Mouse (Mus musculus): ENCODE results near the gene Epha7.
A peak's percentile ranks its signal among the peaks of the same experiment; 100 is the strongest.

The Epha7 gene

DNA sequence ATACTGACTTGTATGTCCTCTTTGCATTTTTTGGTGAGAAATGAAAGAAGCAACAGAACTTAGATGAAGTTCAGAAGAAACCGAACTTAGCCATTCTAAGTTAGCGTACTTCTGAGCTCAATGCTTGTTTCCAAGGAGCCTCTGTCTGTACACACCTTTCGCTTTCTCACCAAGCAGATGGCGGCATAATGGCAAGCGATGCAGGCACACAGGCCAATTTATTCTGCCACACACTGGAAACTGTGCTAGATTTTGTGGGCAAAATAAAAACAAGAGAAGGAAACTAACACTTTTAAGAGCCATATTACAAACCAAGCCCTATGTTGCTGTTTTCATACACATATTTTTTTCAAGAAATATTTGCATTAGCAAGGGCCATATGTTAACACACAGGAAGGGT is 88.6 kb downstream of the Epha7 start:
- DNase-seq = peak; percentile 53 to 59

DNA sequence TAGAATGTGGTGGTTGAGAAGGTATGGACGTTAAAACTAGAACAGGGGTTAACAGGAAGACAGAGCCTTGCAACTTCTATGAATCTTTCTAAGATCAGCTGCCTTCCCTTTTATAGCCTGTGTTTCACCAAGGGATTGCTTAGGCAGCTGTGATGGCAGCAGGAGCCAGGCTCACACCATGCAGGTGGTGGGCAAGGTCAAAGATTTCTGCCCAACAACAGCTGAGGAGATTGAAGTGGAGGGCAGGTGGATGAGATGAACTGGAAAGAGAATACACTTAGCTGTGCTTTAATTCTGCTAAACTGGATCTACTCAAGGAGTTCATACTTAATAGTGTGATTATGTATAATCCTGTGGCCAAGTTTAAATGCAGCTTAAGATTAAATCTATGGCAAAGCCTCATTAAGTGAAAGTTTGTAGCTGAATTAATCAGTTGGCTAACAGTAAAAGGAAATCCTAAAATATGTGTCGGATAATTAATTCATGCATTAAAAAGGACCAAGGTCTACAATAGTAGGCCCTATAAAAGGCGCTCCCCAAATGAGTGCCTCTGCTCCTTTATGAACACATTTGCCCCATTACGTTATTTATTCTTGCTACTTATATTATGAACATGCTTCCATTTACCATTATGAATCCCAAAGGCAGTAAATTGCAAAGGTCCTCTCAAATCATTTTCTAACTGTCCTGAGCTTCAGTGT is 89.2 kb downstream of the Epha7 start:
- peak; percentile 51 to 63 for DNase-seq

DNA sequence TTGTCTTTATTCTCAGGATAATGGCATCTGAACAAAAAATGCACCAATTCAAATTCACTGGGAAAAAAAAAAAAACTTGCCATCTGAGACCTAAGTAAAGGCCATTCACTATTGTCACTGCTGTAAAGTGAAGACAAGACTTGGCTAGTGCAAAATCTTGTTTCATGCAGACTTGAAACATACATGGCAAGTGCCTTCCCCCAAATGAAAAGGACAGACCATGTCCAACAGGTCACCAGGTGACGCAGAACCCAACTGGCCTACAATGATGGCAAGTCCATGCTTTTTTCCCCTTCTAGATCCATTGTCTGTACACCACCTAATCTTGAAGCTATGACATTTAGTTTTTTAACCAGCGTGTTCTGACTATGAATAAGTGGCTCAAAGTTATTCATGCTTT is 94.1 kb downstream of the Epha7 start:
- no peak for DNase-seq

DNA sequence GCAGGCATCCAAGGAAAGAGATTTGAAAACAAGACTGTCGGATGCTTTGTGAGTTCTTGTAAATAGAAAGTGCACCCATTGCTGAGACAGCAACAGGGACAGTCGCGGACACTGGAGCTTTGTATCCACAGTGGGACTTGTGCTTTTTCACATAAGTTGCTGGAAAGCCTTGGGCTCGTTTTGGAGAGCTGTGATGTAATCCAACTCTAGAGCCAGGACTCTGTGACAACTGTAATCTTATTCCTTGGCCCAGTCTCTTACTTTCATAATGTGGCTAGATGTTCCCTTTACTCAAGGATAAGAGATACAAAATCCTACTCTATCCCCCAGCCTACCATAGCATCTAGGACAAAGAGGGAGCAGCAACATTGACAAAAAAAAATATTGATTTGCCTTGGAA is 97.2 kb downstream of the Epha7 start:
- no peak for DNase-seq

DNA sequence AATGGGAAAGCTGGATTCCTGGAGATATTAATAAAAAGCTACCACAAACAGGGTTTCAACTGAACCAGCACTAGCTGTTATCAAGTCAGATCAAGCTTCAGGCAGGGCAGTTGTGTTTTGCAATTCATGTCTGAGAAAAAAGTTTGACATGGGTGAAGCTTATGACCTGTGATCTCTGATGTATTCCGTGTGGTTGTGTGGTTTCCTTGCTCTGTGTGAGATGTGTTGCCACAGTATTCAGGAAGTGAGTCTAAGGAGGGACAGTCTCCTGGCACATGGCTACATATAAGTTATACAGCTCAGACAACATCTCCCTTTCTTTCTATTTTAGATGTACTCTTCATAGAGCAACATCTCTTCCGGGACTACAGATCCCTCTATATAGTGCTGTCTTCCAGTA is 99.1 kb downstream of the Epha7 start:
- DNase-seq = no peak

DNA sequence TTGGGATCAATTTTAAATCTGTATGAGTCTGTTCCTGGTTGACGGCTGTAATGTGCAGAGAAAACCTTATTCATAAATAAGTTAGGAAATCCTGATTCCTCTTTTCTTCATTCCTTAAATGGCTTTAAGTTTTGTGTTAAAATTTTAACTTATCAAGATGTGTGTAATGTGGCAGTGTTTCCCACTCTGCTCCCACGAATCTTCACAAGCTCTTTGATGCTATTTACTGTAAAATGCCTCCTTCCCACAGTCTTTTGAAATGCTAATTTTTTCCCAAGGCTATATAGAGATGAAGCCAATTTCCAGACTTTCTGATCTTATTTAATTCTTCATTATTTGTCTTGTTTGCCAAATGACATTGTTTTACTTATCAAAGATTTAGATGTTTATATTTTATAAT is 100.7 kb downstream of the Epha7 start:
- no peak for DNase-seq

DNA sequence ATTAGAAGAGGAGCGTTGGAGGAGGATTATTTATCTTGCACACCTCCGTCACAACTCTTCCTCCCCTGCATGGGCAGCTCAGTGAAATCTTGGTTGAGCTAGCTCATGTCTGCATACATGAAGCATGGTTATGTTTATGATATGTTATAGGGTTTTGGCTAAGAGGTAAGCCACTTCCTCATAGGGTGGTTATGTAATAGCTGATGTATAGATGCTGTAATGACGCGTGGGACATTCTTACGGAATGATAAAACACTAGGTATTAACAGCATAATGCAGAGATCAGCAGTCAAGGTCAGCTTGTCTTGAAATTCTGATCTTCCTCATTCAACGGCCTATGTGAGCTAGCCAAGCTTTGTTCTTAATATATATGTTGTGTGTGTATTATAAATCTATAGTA is 107.7 kb downstream of the Epha7 start:
- no peak for DNase-seq

DNA sequence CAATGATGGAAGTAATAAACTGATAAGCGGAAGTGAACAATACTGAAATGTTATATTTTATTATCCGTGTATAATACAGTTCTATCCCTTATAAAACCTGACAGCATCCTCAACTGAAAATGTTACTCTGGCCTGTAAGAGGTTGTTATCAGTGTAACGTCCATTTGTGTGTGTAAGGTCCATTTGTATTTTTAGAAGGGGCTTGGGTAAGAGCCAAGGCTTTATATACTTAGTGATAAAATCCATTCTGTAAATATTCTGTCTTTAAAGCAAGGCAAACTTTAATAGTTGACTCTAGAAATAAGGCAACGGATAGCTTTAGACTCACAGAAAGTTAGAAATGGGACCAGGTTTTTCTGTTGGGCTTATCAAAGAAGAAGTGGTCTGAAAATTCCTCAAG is 113.1 kb downstream of the Epha7 start:
- DNase-seq = no peak

DNA sequence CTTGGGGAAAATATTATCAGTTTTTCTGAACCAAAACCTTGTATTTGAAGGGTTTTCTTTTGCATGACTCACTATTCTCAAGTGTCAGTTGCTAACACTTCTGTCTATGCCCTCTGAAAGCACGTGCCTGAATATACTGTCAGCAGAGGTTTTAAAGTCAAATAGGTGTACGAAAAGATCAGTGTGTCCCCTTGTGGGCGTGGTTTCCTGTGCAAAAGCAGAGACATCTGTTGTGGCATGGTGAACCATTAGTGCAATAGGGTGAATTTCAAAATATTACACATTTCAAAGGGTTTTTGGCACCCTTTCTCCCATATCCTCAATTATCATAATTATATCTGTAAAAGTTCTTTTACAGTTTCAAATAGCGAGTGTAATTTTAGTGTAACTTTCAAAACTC is 120.5 kb downstream of the Epha7 start:
- no peak for DNase-seq

DNA sequence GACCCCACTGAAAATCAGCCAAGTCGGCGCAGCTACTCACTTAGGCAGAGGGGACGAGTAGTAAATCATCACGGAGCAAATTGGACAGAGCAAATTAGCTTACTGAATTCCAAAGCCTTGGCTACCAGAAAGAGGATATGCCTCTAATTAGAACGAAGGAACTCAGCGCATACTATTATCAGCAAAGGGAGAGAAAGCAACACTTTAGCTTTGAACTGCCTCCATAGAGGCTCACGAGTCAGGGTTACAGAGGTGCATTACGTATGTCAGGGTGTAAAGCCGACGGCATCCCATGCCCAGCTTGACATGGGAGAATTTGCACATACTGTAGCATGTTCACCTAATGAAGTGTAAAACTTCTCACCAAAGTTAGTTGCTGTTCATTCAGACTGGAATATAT is 121.9 kb downstream of the Epha7 start:
- peak; percentile 26 to 27 for DNase-seq

DNA sequence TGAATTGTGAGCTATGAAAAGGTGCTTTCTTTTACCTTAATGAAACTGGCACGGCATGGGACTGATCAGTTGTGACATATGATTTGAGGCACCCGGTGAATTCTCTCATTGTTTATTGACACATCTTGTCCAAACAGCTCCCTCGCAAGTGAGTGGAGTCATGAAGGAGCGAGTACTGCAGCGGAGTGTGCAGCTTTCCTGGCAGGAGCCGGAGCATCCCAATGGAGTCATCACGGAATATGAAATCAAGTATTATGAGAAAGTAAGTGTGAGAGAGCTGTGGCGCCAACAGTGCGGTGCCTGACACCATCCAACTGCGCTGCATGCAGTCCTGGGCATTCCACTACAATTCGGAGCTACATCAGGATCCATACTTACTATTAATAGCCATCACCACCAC is 122.6 kb downstream of the Epha7 start:
- peak; percentile 29 to 36 for DNase-seq

DNA sequence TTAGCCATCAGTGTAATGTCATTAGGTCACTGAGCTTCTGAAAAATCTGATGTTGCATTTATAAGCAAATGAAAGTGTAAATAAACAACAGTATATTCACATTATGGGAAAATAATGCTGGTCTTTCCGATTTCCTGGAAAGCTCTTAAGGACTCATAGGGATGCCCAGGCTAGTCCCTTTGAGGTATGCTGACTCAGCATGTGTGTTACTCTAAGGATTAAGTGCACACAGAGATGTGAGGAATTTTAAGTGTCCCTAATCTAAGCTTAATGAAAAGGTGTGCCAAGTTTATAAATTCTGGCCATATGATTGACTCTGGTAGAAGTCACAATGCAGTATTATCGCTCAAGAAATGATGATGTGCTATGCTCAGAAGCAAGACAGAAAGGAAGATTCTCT is 127.8 kb downstream of the Epha7 start:
- DNase-seq = no peak

DNA sequence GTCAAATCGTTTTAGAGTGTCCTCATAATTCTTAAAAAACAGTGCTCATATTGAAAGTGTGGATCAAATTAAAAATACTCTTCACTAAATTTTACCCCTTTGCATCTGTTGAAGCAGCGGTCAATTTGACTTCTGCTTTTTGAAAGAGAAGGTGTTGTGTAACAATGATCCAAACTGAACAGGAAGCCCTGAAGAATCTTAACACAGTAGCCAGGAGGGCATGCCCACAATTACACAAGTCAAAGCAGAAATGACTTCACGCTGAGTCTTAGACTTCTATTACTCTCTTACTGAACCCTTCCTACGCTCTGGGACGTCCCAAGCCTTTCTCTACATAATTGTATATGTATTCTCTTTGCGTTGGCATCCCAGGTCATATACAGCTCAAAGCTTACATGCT is 131.3 kb downstream of the Epha7 start:
- DNase-seq = no peak

DNA sequence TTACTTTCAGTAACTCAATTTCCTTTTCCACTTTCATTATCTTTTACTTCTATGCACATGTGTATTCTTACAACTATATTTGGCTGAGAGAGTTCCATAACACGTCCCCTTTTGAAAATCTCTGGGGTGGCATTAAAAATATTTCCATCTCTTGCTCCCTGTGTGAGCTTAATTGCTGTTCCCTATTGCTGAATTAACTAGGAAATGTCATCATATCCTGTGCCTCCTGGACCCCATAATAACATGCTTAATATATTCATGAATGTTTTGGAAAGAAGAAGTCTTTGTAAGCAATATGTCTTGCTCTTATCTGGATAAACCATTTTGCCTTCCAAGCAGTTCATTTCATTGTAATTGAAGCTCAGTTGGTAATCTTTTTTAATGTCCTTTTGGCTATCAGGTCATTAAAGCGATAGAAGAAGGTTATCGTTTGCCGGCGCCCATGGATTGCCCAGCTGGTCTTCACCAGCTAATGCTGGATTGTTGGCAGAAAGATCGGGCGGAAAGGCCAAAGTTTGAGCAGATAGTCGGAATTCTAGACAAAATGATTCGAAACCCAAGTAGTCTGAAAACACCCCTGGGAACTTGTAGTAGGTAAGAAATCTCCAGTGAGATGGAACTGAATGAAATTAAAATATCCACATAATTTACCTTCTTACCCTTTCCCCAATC is 148.1 kb downstream of the Epha7 start:
- peak; percentile 72 to 81 for DNase-seq

DNA sequence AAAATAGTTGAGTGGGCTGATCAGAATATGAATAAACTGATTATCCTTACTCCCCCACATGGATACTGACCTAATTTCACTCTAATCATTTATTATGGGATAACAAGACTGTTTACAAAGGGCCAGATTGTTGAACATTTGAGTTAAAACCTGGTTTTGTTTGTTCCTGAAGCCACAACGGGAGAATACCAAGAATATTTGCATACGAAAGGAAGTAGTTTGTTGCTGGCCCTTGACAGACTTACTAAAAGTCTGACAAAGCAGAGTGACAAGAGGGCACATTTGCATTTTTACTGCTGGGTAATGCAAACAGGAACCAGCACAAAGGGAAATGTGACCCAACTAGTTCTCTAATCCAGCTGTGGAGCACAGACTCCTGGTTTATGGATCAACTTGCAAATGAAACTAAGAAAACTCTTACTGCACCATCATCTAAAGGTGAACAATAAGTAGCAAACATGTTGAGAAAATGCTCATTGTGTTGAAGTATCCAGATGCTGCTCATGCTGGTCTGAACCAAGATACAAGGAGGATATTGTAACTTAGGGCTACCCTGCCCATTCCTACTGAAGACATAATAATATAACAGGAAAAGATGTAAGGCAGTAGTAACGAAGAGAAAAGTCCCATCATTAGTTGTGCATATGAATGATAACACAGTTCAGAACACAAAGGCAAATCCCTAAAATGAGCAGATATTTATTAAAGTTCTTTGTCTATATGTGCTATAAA is 154.8 kb downstream of the Epha7 start:
- DNase-seq = no peak

DNA sequence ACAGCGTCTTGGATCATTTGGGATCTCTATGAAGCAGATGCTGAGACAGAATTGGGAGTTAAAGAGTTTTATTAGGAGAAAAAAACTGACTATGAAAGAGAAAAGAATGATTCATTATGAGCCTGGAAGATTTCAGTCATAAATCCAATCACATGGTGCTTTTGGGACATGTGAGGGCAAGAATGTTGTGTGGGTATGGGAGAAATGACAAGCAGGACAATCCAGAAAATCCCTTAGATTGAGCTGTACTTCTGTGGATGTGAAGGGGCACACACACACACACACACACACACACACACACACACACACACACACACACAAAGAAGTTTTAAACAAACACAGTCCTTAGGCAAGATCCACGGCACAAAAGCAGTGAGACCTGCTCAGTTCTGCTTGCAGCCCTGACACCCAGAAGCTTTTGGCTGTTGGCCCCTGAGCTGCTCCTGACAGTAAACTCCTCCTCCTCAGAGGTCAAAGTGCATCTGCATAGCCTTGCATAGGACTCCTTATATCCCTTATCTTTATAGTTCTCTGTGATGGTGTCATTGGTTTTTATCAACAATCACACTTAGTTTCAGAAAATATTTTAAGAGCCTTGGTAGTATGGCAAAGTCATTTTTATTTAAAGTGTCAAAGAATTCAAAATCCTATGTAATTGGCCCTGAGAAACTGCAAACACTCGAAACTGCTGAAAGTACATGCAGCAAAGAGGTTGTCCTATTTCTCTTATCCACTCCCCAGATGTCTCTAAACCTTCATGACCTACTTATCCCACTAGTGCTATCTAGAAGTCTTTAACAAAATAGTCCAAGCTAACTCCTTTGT is 185.7 kb downstream of the Epha7 start:
- DNase-seq = no peak

DNA sequence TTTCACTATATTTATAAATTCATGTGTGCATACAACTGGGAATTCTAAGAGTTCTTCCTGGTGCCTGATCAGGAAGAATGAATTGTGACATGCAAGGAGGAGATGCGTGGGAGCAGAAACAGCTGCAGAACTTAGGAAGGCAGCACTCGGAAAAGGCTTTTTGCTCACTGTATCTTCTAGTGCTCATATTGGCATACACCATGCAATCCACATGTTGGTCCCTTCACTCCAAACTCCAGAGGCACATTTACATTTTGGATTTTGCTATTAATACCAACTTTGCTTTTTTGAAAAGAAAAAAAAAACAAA is 186.3 kb downstream of the Epha7 start:
- no peak for DNase-seq

DNA sequence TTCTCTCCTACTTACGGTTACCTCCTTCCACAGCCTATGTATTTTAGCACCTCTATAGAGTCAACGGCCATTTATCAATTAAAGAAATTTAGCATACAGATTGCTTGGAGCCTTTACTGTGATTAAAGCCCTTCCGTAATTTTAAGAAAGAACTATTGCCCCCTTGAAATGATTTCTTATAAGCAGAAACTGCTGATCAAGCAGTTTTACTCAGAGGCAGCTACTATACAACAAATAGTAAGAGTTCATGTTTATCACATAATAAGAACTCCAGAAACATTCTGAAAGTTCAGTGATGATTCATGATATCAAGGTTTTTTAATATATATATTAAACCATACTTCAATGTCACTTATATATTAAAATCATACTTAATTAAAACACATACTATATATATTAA is 197.4 kb downstream of the Epha7 start:
- DNase-seq = no peak
